Mouse (Mus musculus): ENCODE data around the gene Cbs. TPM values are rescaled to one million over a fixed set of nuclear protein-coding genes. Genes with fewer than 3 reads are reported as not detected.

The Cbs gene
- polyA plus RNA-seq, 2 experiments: 4.6 to 4.8 TPM

DNA sequence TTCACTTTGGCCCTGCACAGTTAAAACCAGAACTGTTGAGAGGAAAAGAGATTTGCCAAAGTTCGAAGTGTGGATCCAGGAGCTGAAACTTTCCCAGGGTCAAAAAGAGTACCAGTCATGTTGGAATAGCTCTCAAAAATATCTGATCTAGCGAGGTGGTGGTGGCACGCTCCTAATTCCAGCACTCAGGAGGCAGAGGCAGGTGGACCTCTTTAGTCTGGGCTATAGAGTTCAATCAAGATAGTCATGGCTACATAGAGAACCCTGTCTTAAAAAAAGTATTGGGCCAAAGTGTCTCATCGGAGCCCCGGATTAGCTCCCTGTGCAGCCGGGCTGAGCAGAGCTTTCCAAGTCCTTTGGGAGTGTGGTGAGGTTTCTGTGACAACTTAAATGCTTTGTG, 70.8 kb downstream of the Cbs start:
- ATAC-seq (ENCODE audit: low FRiP score, low read depth): no peak
- Histone ChIP-seq H3K4me3 (replicated peaks; ENCODE audit: low read length) (peak overlapping the region; percentile 90), H3K9ac (ENCODE audit: low read depth, low read length, severe bottlenecking) (peak overlapping the region; percentile 91), H3K27ac (replicated peaks; ENCODE audit: low read depth, low read length) (no peak overlapping the region), H3K4me2 (replicated peaks; ENCODE audit: low read depth, low read length, severe bottlenecking) (peak overlapping the region; percentile 60), H3K4me1 (ENCODE audit: control insufficient read depth, insufficient read depth, low read length) (peaks cover 25% of the 10 kb centered on the region), H3K27me3 (ENCODE audit: control insufficient read depth, insufficient read depth, low read length) (no peaks in the 10 kb centered on the region), H3K9me3 (ENCODE audit: control insufficient read depth, low read length) (no peaks in the 10 kb centered on the region), H3K36me3 (ENCODE audit: control insufficient read depth, insufficient read depth, low read length) (no peaks in the 10 kb centered on the region; the same call in 1 of the 2 replicates)
- no peak for TF ChIP-seq POLR2A (IDR thresholded peaks at IDR 0.05; ENCODE audit: borderline replicate concordance, extremely low read depth, insufficient read depth, insufficient read length)
- no peak for DNase-seq (ENCODE audit: low spot score)
- 67% methylated on average over 6 of the region's 6 CpGs for WGBS

GRCm38 (mm10) chr17:31565141-31566056, 71.6 kb downstream of the Cbs start:
- WGBS: under 1% methylated on average over 44 of the region's 88 CpGs
- ATAC-seq (ENCODE audit: low FRiP score, low read depth) (peak; percentile 24), DNase-seq (ENCODE audit: low spot score) (peak; percentile 71)
- no peak for TF ChIP-seq POLR2A (IDR thresholded peaks at IDR 0.05; ENCODE audit: borderline replicate concordance, extremely low read depth, insufficient read depth, insufficient read length)
- peak overlapping the region; percentile 90 for H3K4me3 ChIP-seq (replicated peaks; ENCODE audit: low read length)
- H3K4me1 ChIP-seq (ENCODE audit: control insufficient read depth, insufficient read depth, low read length): peaks cover 25% of the 10 kb centered on the region
- no peaks in the 10 kb centered on the region for H3K27me3 ChIP-seq (ENCODE audit: control insufficient read depth, insufficient read depth, low read length)
- peak overlapping the region; percentile 60 for H3K4me2 ChIP-seq (replicated peaks; ENCODE audit: low read depth, low read length, severe bottlenecking)
- H3K9me3 ChIP-seq (ENCODE audit: control insufficient read depth, low read length): no peaks in the 10 kb centered on the region
- H3K27ac ChIP-seq (replicated peaks; ENCODE audit: low read depth, low read length): peak overlapping the region; percentile 98
- peak overlapping the region; percentile 91 for H3K9ac ChIP-seq (ENCODE audit: low read depth, low read length, severe bottlenecking)
- no peaks in the 10 kb centered on the region; the same call in 1 of the 2 replicates for H3K36me3 ChIP-seq (ENCODE audit: control insufficient read depth, insufficient read depth, low read length)

GRCm38 (mm10) chr17:31564858-31565140, 72.2 kb downstream of the Cbs start:
- peak overlapping the region; percentile 90 for H3K4me3 ChIP-seq (replicated peaks; ENCODE audit: low read length)
- H3K9me3 ChIP-seq (ENCODE audit: control insufficient read depth, low read length): no peaks in the 10 kb centered on the region
- H3K27me3 ChIP-seq (ENCODE audit: control insufficient read depth, insufficient read depth, low read length): no peaks in the 10 kb centered on the region
- no peak for TF ChIP-seq POLR2A (IDR thresholded peaks at IDR 0.05; ENCODE audit: borderline replicate concordance, extremely low read depth, insufficient read depth, insufficient read length)
- H3K36me3 ChIP-seq (ENCODE audit: control insufficient read depth, insufficient read depth, low read length): no peaks in the 10 kb centered on the region; the same call in 1 of the 2 replicates
- H3K9ac ChIP-seq (ENCODE audit: low read depth, low read length, severe bottlenecking): peak overlapping the region; percentile 91
- no peak for ATAC-seq (ENCODE audit: low FRiP score, low read depth)
- peak overlapping the region; percentile 60; the same call in 1 of the 2 replicates for H3K4me2 ChIP-seq (replicated peaks; ENCODE audit: low read depth, low read length, severe bottlenecking)
- DNase-seq (ENCODE audit: low spot score): no peak
- WGBS: 0% methylated on average over 4 of the region's 44 CpGs
- H3K27ac ChIP-seq (replicated peaks; ENCODE audit: low read depth, low read length): peak overlapping the region; percentile 98
- H3K4me1 ChIP-seq (ENCODE audit: control insufficient read depth, insufficient read depth, low read length): peaks cover 25% of the 10 kb centered on the region

DNA sequence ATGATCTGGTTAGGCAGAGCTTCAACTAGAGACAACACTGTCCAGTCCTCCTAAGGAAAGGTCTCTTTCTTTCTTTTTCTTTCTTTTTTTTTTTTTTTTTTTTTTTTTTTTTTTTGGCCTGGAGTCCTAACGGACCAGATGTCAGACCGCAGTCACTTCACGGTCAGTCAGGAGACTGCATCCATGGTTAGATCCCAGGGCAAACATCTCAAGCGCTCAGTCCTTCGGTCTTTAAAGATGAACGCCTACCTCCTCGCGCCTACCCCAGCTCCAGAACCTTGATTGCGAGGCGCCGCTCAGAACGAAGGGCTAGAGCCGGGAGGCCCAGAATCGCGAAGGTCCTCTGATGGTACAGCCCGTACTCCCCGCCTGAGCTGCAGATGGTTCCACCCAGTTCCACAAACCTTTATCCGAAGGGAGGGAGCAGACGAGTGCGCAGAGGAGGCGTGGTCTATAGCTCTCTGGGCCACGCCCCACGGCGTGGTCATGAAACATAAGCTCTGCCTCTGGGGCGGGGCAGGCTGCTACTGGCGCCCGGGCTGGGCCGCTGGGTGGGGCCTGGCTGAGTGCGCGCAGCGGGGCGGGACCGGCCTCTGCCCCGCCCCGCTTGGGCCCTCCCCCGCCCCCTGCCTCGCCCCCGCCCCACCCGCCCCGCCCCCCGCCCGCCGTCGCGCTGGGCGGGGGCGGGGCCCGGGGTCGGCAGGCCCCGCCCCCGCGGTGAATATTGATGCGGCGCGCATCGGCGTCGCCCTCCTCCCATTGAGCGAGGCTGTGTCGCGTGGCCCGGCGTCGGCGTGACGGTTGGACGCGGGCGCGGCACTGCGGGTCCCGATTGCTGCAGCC, 72.8 kb downstream of the Cbs start, which contains the start of gene Pknox1:
Pknox1 (plus strand) TSS at position 720 of the 843 bp plus-strand sequence.
- Histone ChIP-seq H3K9ac (ENCODE audit: low read depth, low read length, severe bottlenecking) (peak within 1 kb of the TSS; percentile 91), H3K36me3 (ENCODE audit: control insufficient read depth, insufficient read depth, low read length) (no peaks in the 10 kb centered on the region; the same call in 1 of the 2 replicates), H3K27ac (replicated peaks; ENCODE audit: low read depth, low read length) (peak within 1 kb of the TSS; percentile 98), H3K4me3 (replicated peaks; ENCODE audit: low read length) (peak within 1 kb of the TSS; percentile 90), H3K4me1 (ENCODE audit: control insufficient read depth, insufficient read depth, low read length) (peaks cover 25% of the 10 kb centered on the region), H3K4me2 (replicated peaks; ENCODE audit: low read depth, low read length, severe bottlenecking) (peak within 1 kb of the TSS; percentile 60), H3K9me3 (ENCODE audit: control insufficient read depth, low read length) (no peaks in the 10 kb centered on the region), H3K27me3 (ENCODE audit: control insufficient read depth, insufficient read depth, low read length) (no peaks in the 10 kb centered on the region)
- ATAC-seq (ENCODE audit: low FRiP score, low read depth) (peak; percentile 95), DNase-seq (ENCODE audit: low spot score) (peak; percentile 100)
- under 1% methylated on average over 36 of the region's 72 CpGs for WGBS
- peak; percentile 61; the same call in 1 of the 2 replicates for TF ChIP-seq POLR2A (IDR thresholded peaks at IDR 0.05; ENCODE audit: borderline replicate concordance, extremely low read depth, insufficient read depth, insufficient read length)

- no peak for DNase-seq (ENCODE audit: low spot score)
- no peaks in the 10 kb centered on the region for H3K9me3 ChIP-seq (ENCODE audit: control insufficient read depth, low read length)
These were observed 73.4 kb downstream of the Cbs start for GRCm38 (mm10) chr17:31563632-31564014.

More at GRCm38 (mm10) chr17:31563632-31564014, 73.4 kb downstream of the Cbs start:
- H3K4me1 ChIP-seq (ENCODE audit: control insufficient read depth, insufficient read depth, low read length): peaks cover 25% of the 10 kb centered on the region
- TF ChIP-seq POLR2A (IDR thresholded peaks at IDR 0.05; ENCODE audit: borderline replicate concordance, extremely low read depth, insufficient read depth, insufficient read length): no peak
- peak overlapping the region; percentile 37 for H3K4me3 ChIP-seq (replicated peaks; ENCODE audit: low read length)
- H3K4me2 ChIP-seq (replicated peaks; ENCODE audit: low read depth, low read length, severe bottlenecking): peak overlapping the region; percentile 60
- WGBS: 16% methylated on average over 12 of the region's 12 CpGs
- H3K9ac ChIP-seq (ENCODE audit: low read depth, low read length, severe bottlenecking): peak overlapping the region; percentile 64
- H3K27me3 ChIP-seq (ENCODE audit: control insufficient read depth, insufficient read depth, low read length): no peaks in the 10 kb centered on the region
- no peaks in the 10 kb centered on the region; the same call in 1 of the 2 replicates for H3K36me3 ChIP-seq (ENCODE audit: control insufficient read depth, insufficient read depth, low read length)
- H3K27ac ChIP-seq (replicated peaks; ENCODE audit: low read depth, low read length): peak overlapping the region; percentile 86
- ATAC-seq (ENCODE audit: low FRiP score, low read depth): no peak

Data from limb, embryonic 14.5 days (tissue).